Mouse (Mus musculus): ENCODE measurements around the gene Pramel7. TPM values are rescaled to one million over a fixed set of nuclear protein-coding genes. Genes with fewer than 3 reads are reported as not detected.
"Not testable (repeated sequence)": the region's sequence is repeated elsewhere in the genome, so short reads cannot be mapped to it uniquely, and the experiment has no call there.

The Pramel7 gene
- 0.13 and 0.21 TPM in 2 replicates for polyA plus RNA-seq (2012; rRNA removed)

DNA sequence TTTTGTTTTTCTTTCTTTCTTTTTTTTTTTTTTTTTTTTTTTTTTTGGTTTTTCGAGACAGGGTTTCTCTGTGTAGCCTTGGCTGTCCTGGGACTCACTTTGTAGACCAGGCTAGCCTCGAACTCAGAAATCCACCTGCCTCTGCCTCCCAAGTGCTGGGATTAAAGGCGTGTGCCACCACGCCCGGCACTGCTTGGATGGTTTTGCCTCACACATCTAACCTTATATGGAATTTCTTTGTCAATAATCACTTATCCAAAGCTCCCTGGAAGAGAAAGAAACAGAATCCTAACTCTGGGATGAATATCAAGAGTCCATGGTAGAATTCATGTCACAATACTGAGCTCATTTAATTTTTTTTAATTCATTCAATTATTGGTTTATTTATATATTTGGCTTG, at the start of gene Pramel7:
Gene Pramel7 (minus strand): TSS at position 101 of the 400 bp plus-strand sequence.
- H3K27ac ChIP-seq (ENCODE audit: control insufficient read depth, insufficient read depth, low read depth, low read length); H3K36me3 ChIP-seq (ENCODE audit: control insufficient read depth, insufficient read depth, low read length); H3K4me3 ChIP-seq (ENCODE audit: control insufficient read depth, low read depth, low read length); H3K27me3 ChIP-seq (ENCODE audit: control insufficient read depth, insufficient read depth, low read length); H3K4me1 ChIP-seq (ENCODE audit: control insufficient read depth, insufficient read depth, low read length): not testable (repeated sequence)

DNA sequence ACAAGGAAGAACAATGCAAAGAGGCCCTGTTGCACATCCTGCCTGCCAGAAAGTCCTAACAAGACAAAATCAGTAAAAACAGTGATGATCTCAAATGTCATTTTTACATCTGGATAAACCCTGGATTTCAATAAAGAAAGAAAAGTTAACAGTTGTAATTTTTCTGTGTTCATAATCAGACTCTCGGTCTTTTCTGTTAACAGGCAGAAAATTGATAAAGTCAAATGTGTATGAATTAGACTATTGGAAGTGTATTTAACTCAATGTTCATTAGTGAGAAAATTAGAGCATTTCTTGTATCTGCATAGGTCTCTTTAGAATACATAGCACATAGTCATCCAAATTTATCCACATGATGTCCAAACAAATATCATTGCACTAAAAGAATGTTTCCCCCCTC, 48.5 kb upstream of the Pramel7 start, which contains the start of gene Olfr1128:
Gene Olfr1128 (minus strand): TSS at position 101 of the 400 bp plus-strand sequence.
- TF ChIP-seq CTCF (IDR thresholded peaks at IDR 0.05; ENCODE audit: control insufficient read depth, insufficient read depth, insufficient replicate concordance, low read depth, low read length) (no peak), POLR2A (IDR thresholded peaks at IDR 0.05; ENCODE audit: control insufficient read depth, low read depth, low read length) (no peak)

DNA sequence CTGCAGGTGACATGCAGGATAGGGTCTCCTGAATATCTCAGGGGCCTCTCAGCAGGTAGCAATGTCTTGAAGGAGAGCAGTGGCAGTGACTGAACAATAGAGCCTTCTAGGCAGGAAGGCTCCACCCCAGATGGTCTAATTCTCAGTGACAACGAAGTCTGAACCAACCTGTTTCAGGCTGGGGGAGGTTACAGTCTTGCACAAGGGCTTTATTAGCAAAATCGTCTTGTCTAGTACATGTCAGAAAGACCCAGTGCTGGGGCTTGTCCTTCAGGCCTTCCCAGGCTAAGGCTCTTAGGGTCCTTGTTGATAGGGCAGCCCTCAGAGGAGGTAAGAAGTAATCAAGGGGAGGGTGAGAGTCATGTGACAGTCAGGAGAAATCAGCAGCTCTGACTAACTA, 37.9 kb upstream of the Pramel7 start:
- TF ChIP-seq CTCF (IDR thresholded peaks at IDR 0.05; ENCODE audit: control insufficient read depth, insufficient read depth, insufficient replicate concordance, low read depth, low read length) (no peak), POLR2A (IDR thresholded peaks at IDR 0.05; ENCODE audit: control insufficient read depth, low read depth, low read length) (no peak)
- Histone ChIP-seq H3K36me3 (ENCODE audit: control insufficient read depth, insufficient read depth, low read length) (no peaks in the 10 kb centered on the region), H3K27me3 (ENCODE audit: control insufficient read depth, insufficient read depth, low read length) (no peaks in the 10 kb centered on the region), H3K4me1 (ENCODE audit: control insufficient read depth, insufficient read depth, low read length) (no peaks in the 10 kb centered on the region), H3K27ac (ENCODE audit: control insufficient read depth, insufficient read depth, low read depth, low read length) (no peak overlapping the region), H3K4me3 (ENCODE audit: control insufficient read depth, low read depth, low read length) (no peak overlapping the region)

More for the DNA sequence above, 48.5 kb upstream of the Pramel7 start, which contains the start of gene Olfr1128:
- Histone ChIP-seq H3K4me3 (ENCODE audit: control insufficient read depth, low read depth, low read length) (no peak within 1 kb of the TSS), H3K4me1 (ENCODE audit: control insufficient read depth, insufficient read depth, low read length) (no peaks in the 10 kb centered on the region), H3K27me3 (ENCODE audit: control insufficient read depth, insufficient read depth, low read length) (no peaks in the 10 kb centered on the region), H3K36me3 (ENCODE audit: control insufficient read depth, insufficient read depth, low read length) (no peaks in the 10 kb centered on the region), H3K27ac (ENCODE audit: control insufficient read depth, insufficient read depth, low read depth, low read length) (no peak within 1 kb of the TSS)

- TF ChIP-seq CTCF (IDR thresholded peaks at IDR 0.05; ENCODE audit: control insufficient read depth, insufficient read depth, insufficient replicate concordance, low read depth, low read length) (no peak), POLR2A (IDR thresholded peaks at IDR 0.05; ENCODE audit: control insufficient read depth, low read depth, low read length) (no peak)
- Histone ChIP-seq H3K27ac (ENCODE audit: control insufficient read depth, insufficient read depth, low read depth, low read length) (no peak within 1 kb of the TSS), H3K27me3 (ENCODE audit: control insufficient read depth, insufficient read depth, low read length) (no peaks in the 10 kb centered on the region), H3K4me3 (ENCODE audit: control insufficient read depth, low read depth, low read length) (no peak within 1 kb of the TSS), H3K36me3 (ENCODE audit: control insufficient read depth, insufficient read depth, low read length) (no peaks in the 10 kb centered on the region), H3K4me1 (ENCODE audit: control insufficient read depth, insufficient read depth, low read length) (no peaks in the 10 kb centered on the region)
Measured at GRCm38 (mm10) chr2:87531496-87531895, 34.6 kb upstream of the Pramel7 start, which contains the start of gene Olfr153. Gene Olfr153, plus strand, starts transcription at chr2:87531796.

DNA sequence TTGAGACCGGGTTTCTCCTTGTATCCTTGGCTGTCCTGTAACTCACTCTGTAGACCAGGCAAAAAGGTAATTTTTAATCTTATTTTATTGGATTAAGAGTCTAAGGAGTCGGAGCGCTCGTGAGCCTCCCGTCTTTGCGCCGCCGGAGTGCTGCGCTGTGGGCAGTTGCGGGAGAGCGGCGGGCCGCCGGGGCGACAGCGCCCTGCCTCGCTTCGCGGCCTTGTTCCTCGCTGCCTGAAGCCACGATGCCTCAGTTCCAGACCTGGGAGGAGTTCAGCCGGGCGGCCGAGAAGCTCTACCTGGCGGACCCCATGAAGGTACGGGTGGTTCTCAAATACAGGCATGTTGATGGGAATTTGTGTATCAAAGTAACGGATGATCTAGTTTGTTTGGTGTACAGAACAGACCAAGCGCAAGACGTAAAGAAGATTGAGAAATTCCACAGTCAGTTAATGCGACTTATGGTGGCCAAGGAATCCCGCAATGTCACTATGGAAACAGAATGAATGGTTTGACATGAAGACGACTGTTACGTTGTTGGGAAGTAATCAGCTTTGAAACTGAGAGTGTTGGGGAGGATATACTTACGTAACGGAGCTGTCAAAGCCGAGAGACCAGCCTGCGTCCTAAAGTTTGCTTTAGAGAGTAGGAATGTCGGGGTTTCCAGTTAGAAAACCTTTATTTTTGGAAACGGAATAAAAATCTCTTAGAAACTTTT, 29.2 kb upstream of the Pramel7 start:
- H3K27me3 ChIP-seq (ENCODE audit: control insufficient read depth, insufficient read depth, low read length); H3K36me3 ChIP-seq (ENCODE audit: control insufficient read depth, insufficient read depth, low read length); H3K4me1 ChIP-seq (ENCODE audit: control insufficient read depth, insufficient read depth, low read length): not testable (repeated sequence)
- peak overlapping the region; percentile 76 for H3K4me3 ChIP-seq (ENCODE audit: control insufficient read depth, low read depth, low read length)
- peak overlapping the region; percentile 25; the same call in 1 of the 2 replicates for H3K27ac ChIP-seq (ENCODE audit: control insufficient read depth, insufficient read depth, low read depth, low read length)

DNA sequence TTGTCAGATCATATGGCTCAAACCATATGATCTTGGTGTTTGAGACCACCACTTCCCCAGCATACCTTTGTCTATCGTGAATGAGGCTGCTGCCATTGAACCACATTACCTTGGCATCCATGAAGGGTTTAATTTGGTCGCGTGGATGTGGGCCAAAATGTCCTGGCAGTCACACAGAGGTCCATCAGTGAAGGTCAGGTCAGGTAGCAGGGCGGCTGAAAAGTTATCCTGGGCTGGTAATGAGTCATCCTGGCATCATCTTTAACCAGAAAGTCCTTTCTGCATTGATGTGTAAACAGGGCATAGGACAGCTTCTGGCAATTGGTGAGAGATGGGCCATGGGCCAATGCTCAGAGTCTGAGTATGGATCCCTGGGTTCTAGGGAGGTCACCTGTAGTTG, 23.8 kb upstream of the Pramel7 start:
- Histone ChIP-seq H3K4me1 (ENCODE audit: control insufficient read depth, insufficient read depth, low read length) (no peaks in the 10 kb centered on the region), H3K4me3 (ENCODE audit: control insufficient read depth, low read depth, low read length) (no peak overlapping the region), H3K27me3 (ENCODE audit: control insufficient read depth, insufficient read depth, low read length) (no peaks in the 10 kb centered on the region), H3K27ac (ENCODE audit: control insufficient read depth, insufficient read depth, low read depth, low read length) (no peak overlapping the region), H3K36me3 (ENCODE audit: control insufficient read depth, insufficient read depth, low read length) (no peaks in the 10 kb centered on the region)
- no peak for TF ChIP-seq CTCF (IDR thresholded peaks at IDR 0.05; ENCODE audit: control insufficient read depth, insufficient read depth, insufficient replicate concordance, low read depth, low read length)

GRCm38 (mm10) chr2:87516581-87516980, 19.7 kb upstream of the Pramel7 start:
- Histone ChIP-seq H3K27ac (ENCODE audit: control insufficient read depth, insufficient read depth, low read depth, low read length) (no peak overlapping the region), H3K4me1 (ENCODE audit: control insufficient read depth, insufficient read depth, low read length) (no peaks in the 10 kb centered on the region), H3K36me3 (ENCODE audit: control insufficient read depth, insufficient read depth, low read length) (no peaks in the 10 kb centered on the region), H3K4me3 (ENCODE audit: control insufficient read depth, low read depth, low read length) (no peak overlapping the region), H3K27me3 (ENCODE audit: control insufficient read depth, insufficient read depth, low read length) (no peaks in the 10 kb centered on the region)
- TF ChIP-seq CTCF (IDR thresholded peaks at IDR 0.05; ENCODE audit: control insufficient read depth, insufficient read depth, insufficient replicate concordance, low read depth, low read length) = no peak
- no peak for TF ChIP-seq POLR2A (IDR thresholded peaks at IDR 0.05; ENCODE audit: control insufficient read depth, low read depth, low read length)
